In the genomic region with DNA sequence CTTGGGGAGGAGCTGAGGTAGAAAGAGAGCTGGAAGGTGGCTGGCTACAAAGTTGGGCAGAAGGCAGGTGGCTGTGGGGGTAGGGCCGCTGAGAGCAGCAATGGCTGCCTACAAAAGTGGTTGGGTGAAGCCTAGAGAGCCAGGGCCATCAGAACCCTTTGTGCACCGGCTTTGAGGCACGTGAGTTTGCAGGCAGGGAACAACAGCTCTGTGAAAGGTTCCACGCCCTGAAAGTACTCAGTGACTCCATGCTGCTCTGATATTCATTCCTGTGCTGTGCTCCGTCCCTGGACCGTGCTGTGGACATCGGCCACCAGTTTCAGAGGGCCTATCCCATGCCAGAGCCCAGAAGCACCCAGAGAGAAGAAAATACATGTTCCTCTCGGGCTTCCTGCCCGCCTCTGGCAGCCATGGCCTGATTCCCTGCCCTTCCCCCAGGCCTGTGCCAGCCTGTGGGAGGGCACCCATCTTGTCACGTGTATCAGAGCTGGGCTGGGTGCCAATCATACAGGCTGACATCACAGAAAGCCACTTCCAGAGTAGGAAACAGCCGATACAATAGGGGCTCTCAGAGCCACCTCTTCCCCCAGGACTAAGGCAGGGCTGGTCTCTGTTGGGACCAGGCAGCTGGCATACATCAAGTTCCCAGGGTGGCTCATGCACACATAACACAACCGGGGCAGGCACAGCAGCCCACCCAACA, we compare ENCODE assay signal across 9 mouse cellular contexts.
A peak's percentile ranks its signal among the peaks of the same experiment; 100 is the strongest.
DNase-seq lines count a peak whose midpoint lies in the region; ATAC-seq lines count a peak whose summit lies in the region.
"Had no signal": no experiment of that assay in that cellular context is flagged by ENCODE, and none has a peak within 500 bp of the region (broad histone marks: within the 10 kb centered on the region; RNA-seq: fewer than 3 reads in every experiment).

No protein-coding gene starts in this region.

- no peak overlapping the region for H3K9ac ChIP-seq in hindbrain, embryonic 14.5 days
- H3K9ac ChIP-seq in midbrain, embryonic 15.5 days: no peak overlapping the region

- H3K27ac ChIP-seq in hindbrain, embryonic 14.5 days: peak overlapping the region; percentile 68
- 0 out of 2 replicates have a peak overlapping the region, but pooled peaks have one; percentile 22 for H3K27ac ChIP-seq in midbrain, embryonic 15.5 days
- H3K27ac ChIP-seq: kidney, postnatal 0 days had no signal

- no peaks in the 10 kb centered on the region for H3K9me3 ChIP-seq in hindbrain, embryonic 14.5 days (ENCODE audit: control insufficient read depth, low read length)
- no peaks in the 10 kb centered on the region for H3K9me3 ChIP-seq in midbrain, embryonic 15.5 days

- H3K4me1 ChIP-seq in hindbrain, embryonic 14.5 days (replicated peaks; ENCODE audit: control insufficient read depth, insufficient read depth, low read length): peaks cover 11% of the 10 kb centered on the region
- H3K4me1 ChIP-seq in midbrain, embryonic 15.5 days: peaks cover 20% of the 10 kb centered on the region

- H3K36me3 ChIP-seq in hindbrain, embryonic 14.5 days (replicated peaks; ENCODE audit: control insufficient read depth, insufficient read depth): 0 out of 2 replicates have a peak, but pooled peaks cover 8% of the 10 kb centered on the region
- no peaks in the 10 kb centered on the region for H3K36me3 ChIP-seq in midbrain, embryonic 15.5 days (replicated peaks)

- ATAC-seq in hindbrain, embryonic 14.5 days (ENCODE audit: low FRiP score): peak; percentile 86
- peak; percentile 77 for ATAC-seq in midbrain, embryonic 15.5 days (replicated peaks)

- H3K27me3 ChIP-seq in hindbrain, embryonic 14.5 days (ENCODE audit: control insufficient read depth, insufficient read depth, low read length): no peaks in the 10 kb centered on the region
- H3K27me3 ChIP-seq in midbrain, embryonic 15.5 days (replicated peaks): no peaks in the 10 kb centered on the region; the same call in 1 of the 2 replicates

- H3K4me2 ChIP-seq in hindbrain, embryonic 14.5 days (replicated peaks): no peak overlapping the region
- no peak overlapping the region for H3K4me2 ChIP-seq in midbrain, embryonic 15.5 days

- no peak overlapping the region for H3K4me3 ChIP-seq in hindbrain, embryonic 14.5 days (replicated peaks; ENCODE audit: low read length)
- no peak overlapping the region for H3K4me3 ChIP-seq in midbrain, embryonic 15.5 days

- peak; percentile 43 for DNase-seq in ES-CJ7 (ENCODE audit: low read depth, low spot score)
- DNase-seq in brain, embryonic 18.5 days (ENCODE audit: low read depth, low spot score): peak; percentile 80
- peak; percentile 67 to 77 for DNase-seq in frontal cortex, postnatal 25 days (ENCODE audit: low spot score in 2 of 2)
- DNase-seq in hindbrain, embryonic 14.5 days (ENCODE audit: low spot score): peak; percentile 78
- peak; percentile 81 to 86 for DNase-seq in layer of hippocampus, postnatal 25 days (ENCODE audit: extremely low spot score in 1 of 2, low spot score in 1 of 2)
- DNase-seq in urinary bladder, adult 18-20 months (ENCODE audit: low spot score in 2 of 2): peak; percentile 11 to 18
- DNase-seq in thymus, postnatal 14 days: no peak

- 54% methylated on average over 12 of the region's 12 CpGs for WGBS in hindbrain, embryonic 14.5 days
- 58% methylated on average over 12 of the region's 12 CpGs for WGBS in midbrain, embryonic 15.5 days
